Mouse (Mus musculus) erythroblast, embryonic 14.5 days (primary cell): ENCODE data around the gene Cbl. TPM values are rescaled to one million over a fixed set of nuclear protein-coding genes. Genes with fewer than 3 reads are reported as not detected.

ENCODE experiments used
- H3K27me3 ChIP-seq: 2 replicates; pipeline ENCODE4 v1.6.1; 2012; ENCODE audit warnings: inconsistent platforms; ENCODE audit not compliant: control insufficient read depth
- H3K36me3 ChIP-seq: 2 replicates; pipeline ENCODE4 v1.6.1; 2012; ENCODE audit warnings: mild to moderate bottlenecking, inconsistent platforms; ENCODE audit not compliant: control insufficient read depth
- H3K4me1 ChIP-seq: 2 replicates; pipeline ENCODE4 v1.6.1; 2012; ENCODE audit warnings: inconsistent platforms; ENCODE audit not compliant: control insufficient read depth
- H3K4me3 ChIP-seq: replicated peaks from 2 replicates; pipeline ENCODE3; 2012; ENCODE audit warnings: moderate library complexity, mild to moderate bottlenecking, inconsistent platforms
- H3K9me3 ChIP-seq: 2 replicates; pipeline ENCODE4 v1.6.1; 2012; ENCODE audit warnings: low read length, inconsistent platforms, mixed read lengths; ENCODE audit not compliant: control insufficient read depth
- GATA1 ChIP-seq: IDR thresholded peaks from 2 replicates; pipeline ENCODE4 v1.6.1; 2012; ENCODE audit warnings: low read length, inconsistent platforms, mixed read lengths
- TAL1 ChIP-seq: IDR thresholded peaks from 3 replicates; pipeline ENCODE4 v1.6.1; 2012; ENCODE audit warnings: low read length, inconsistent platforms, mixed read lengths
- polyA plus RNA-seq: library from polyadenylated mRNA; stranded (reverse); fragments of >175 nt; gene quantifications from 2 replicates; pipeline ENCODE4 v1.2.3, GENCODE M21; 2012

Cbl gene
- polyA plus RNA-seq, 1 experiment, result 0.16 TPM

DNA sequence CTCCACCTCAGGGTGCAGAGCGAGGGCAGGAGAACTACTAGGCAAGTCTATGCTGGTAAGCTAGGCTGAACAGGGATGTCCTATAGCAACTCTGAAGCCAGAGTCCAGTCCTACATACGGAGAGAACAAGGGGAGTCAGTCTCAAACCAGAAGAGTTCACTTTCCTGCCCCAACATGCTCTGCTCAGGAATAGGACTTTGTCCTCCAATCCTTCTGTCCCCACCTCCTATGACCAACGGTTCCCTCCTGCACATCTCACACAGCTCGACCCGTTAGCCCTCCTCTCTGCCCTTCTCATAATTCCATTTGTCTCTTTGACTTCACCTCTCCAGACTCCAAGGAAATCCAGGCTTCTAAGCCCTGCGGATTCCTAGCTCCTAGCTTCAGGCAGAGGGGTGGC, 14.1 kb upstream of the Cbl start:
- Histone ChIP-seq H3K4me1 (peaks cover 21% of the 10 kb centered on the region), H3K36me3 (no peaks in the 10 kb centered on the region), H3K4me3 (no peak overlapping the region), H3K9me3 (no peaks in the 10 kb centered on the region), H3K27me3 (peaks cover 12% of the 10 kb centered on the region)
- TF ChIP-seq TAL1 (no peak), GATA1 (no peak)

DNA sequence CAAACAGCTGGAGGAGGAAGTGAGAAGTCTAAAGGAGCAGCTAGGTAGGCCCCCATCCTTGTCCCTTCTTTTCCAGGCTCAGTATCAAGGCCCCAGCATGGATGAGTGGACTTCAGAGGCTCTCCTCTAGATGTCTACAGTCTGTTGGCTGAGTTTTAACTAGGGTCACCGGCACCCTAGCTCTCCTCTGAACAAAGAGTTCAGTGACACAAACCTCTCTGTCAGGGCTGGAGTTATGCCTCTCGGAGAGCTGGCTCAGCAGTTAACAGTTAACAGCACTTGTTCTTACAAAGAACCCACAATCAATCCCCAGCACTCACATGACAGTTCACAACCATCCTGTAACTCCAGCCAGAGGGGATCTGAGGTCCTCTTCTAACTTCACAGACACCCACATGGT, 9.8 kb upstream of the Cbl start:
- no peaks in the 10 kb centered on the region for H3K9me3 ChIP-seq
- no peaks in the 10 kb centered on the region for H3K36me3 ChIP-seq
- H3K4me3 ChIP-seq, result no peak overlapping the region
- H3K27me3 ChIP-seq, result peaks cover 19% of the 10 kb centered on the region
- peaks cover 4% of the 10 kb centered on the region for H3K4me1 ChIP-seq
- TF ChIP-seq GATA1, result no peak
- TF ChIP-seq TAL1, result no peak

DNA sequence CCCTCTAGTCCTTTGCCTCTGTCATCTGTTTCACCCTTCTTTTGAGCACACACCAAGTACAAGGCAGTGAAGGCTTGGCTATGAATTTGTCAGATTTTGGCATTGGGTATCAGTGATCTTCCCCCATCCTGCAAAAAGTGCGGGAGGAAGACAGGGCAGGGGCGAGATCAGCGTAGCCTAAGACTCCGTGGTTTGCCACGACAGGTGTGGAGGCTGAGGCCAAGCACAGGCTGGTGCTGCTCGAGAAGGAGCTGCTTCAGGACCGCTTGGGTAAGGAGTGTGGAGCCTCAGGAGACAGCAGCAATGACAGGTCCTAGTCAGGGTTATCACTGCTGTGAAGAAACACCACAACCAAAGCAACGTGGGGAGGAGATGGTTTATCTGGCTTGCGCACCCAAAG, 7.6 kb upstream of the Cbl start:
- Histone ChIP-seq H3K27me3 (peaks cover 13% of the 10 kb centered on the region), H3K9me3 (no peaks in the 10 kb centered on the region), H3K36me3 (no peaks in the 10 kb centered on the region), H3K4me1 (peaks cover 4% of the 10 kb centered on the region), H3K4me3 (no peak overlapping the region)
- TF ChIP-seq GATA1, result no peak
- TF ChIP-seq TAL1, result no peak

GRCm38 (mm10) chr9:44240911-44241310, 7.1 kb upstream of the Cbl start:
- no peak for TF ChIP-seq GATA1
- no peak for TF ChIP-seq TAL1
- H3K27me3 ChIP-seq, result peaks cover 13% of the 10 kb centered on the region
- no peaks in the 10 kb centered on the region for H3K36me3 ChIP-seq
- H3K4me1 ChIP-seq, result peaks cover 4% of the 10 kb centered on the region
- no peak overlapping the region for H3K4me3 ChIP-seq
- no peaks in the 10 kb centered on the region for H3K9me3 ChIP-seq

DNA sequence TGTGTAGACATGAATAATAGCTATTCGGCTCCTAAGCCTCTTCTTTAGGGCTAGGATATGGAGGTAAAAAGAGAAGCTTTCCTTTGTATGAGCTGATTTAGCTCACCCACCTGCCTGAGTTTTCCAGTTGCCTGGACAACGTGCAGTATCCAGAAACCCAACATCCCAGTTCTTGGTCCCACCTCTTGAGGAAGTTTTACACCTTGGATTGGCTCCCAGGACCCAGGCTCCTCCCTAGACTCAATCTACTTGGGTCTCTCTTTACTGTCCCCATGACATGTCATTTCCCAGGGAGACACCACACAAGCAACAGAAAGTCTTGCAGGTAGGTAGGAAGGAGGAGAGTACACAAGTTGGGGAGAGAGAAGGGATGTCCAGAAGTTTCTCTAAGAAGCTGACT, 6.5 kb upstream of the Cbl start, which contains the start of gene Ccdc153:
TSS of gene Ccdc153 (plus strand) at position 278 of the 400 bp plus-strand sequence.
- Histone ChIP-seq H3K9me3 (no peaks in the 10 kb centered on the region), H3K4me3 (no peak within 1 kb of the TSS), H3K27me3 (peaks cover 13% of the 10 kb centered on the region), H3K4me1 (peaks cover 4% of the 10 kb centered on the region), H3K36me3 (no peaks in the 10 kb centered on the region)
- no peak for TF ChIP-seq TAL1

DNA sequence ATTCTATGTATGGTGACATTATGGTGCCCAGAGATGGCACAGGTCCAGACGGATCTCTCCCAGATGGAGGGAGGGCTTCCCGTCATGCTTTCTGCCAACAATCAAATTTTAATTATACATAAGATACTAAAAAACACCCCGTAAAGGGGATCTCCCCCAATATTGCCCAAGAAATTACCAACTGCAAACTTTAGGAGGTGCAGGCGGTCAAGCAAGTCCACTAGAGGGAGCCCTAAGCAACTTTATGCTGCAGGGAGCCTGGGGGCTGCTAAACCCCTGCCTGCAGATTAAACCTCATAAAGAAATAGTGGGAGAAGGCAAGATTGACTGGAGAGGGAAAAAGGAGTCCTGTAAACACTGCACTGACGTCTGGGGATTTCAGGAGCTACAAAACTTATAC, 5.6 kb upstream of the Cbl start:
- no peaks in the 10 kb centered on the region for H3K9me3 ChIP-seq
- no peak overlapping the region for H3K4me3 ChIP-seq
- no peaks in the 10 kb centered on the region for H3K36me3 ChIP-seq
- H3K4me1 ChIP-seq, result peaks cover 10% of the 10 kb centered on the region
- TF ChIP-seq GATA1 (no peak), TAL1 (no peak)
- peaks cover 13% of the 10 kb centered on the region for H3K27me3 ChIP-seq

GRCm38 (mm10) chr9:44238501-44239190, 4.8 kb upstream of the Cbl start:
- peaks cover 14% of the 10 kb centered on the region for H3K4me1 ChIP-seq
- H3K27me3 ChIP-seq, result peaks cover 13% of the 10 kb centered on the region
- H3K9me3 ChIP-seq, result no peaks in the 10 kb centered on the region
- no peaks in the 10 kb centered on the region for H3K36me3 ChIP-seq
- no peak overlapping the region for H3K4me3 ChIP-seq
- no peak for TF ChIP-seq TAL1
- no peak for TF ChIP-seq GATA1

DNA sequence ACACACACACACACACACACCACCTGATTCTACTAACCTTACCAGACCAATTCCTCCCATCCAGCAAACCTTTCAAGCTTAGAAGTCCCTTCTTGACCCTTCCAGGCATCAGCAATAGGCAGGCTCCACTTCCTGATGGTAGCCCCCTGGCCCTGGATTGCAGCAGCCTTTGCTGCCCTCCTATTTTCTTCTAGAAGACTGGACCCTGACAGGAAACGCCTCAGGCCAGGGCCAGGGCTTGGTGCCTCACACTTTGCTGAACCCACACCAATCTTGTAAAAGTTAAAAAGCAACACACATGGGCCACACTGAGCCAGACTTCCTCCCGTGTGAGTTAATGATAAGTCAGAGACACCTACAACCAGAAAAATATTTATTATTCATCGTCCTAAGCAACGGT, 3.3 kb upstream of the Cbl start:
- H3K4me3 ChIP-seq, result no peak overlapping the region
- peaks cover 29% of the 10 kb centered on the region for H3K4me1 ChIP-seq
- TF ChIP-seq TAL1 (no peak), GATA1 (no peak)
- peaks cover 13% of the 10 kb centered on the region for H3K27me3 ChIP-seq
- H3K9me3 ChIP-seq, result no peaks in the 10 kb centered on the region
- no peaks in the 10 kb centered on the region for H3K36me3 ChIP-seq

- Histone ChIP-seq H3K9me3 (no peaks in the 10 kb centered on the region), H3K4me1 (peaks cover 33% of the 10 kb centered on the region), H3K4me3 (no peak overlapping the region), H3K27me3 (peaks cover 13% of the 10 kb centered on the region), H3K36me3 (peaks cover 4% of the 10 kb centered on the region)
- no peak for TF ChIP-seq TAL1
- no peak for TF ChIP-seq GATA1
These were observed 2.8 kb upstream of the Cbl start for GRCm38 (mm10) chr9:44236601-44237000.
